Mouse (Mus musculus): Measurements from ENCODE around the gene Chmp1a. TPM values are rescaled to one million over a fixed set of nuclear protein-coding genes. Genes with fewer than 3 reads are reported as not detected.

Chmp1a gene
- polyA plus RNA-seq, 1 experiment: 64.1 TPM

DNA sequence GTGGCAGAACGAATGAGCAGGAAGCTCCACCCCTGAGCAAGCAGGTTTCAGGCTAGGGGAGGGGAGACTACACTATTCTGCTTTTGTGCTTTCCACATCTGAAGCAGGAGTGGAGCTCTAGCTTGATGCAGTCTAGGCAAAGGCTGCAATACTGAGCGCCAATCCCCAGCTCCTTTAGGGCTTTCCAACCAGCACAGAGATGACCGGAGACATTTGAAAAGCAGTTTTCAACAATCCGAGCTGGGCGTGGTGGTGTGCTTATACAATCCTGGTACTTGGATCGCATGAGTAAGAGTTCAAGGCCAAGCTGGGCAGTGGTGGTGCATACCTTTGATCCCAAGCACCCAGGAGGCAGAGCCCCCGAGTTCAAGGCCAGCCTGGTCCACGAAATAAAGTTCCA lies 20.7 kb downstream of the Chmp1a start:
- Histone ChIP-seq H3K9me3 (replicated peaks; ENCODE audit: control insufficient read depth, insufficient read depth, low read length, poor library complexity, severe bottlenecking) (no peaks in the 10 kb centered on the region), H3K27me3 (ENCODE audit: control insufficient read depth, insufficient read depth, low read length, poor library complexity, severe bottlenecking) (no peaks in the 10 kb centered on the region), H3K36me3 (ENCODE audit: control insufficient read depth, insufficient read depth, low read length, poor library complexity, severe bottlenecking) (no peaks in the 10 kb centered on the region), H3K4me3 (ENCODE audit: low read depth, low read length) (peak overlapping the region; percentile 32), H3K4me1 (ENCODE audit: control insufficient read depth, insufficient read depth, low read length) (peaks cover 5% of the 10 kb centered on the region), H3K9ac (ENCODE audit: low read depth, poor library complexity, severe bottlenecking) (no peak overlapping the region), H3K27ac (ENCODE audit: insufficient read depth, low read length) (peak overlapping the region; percentile 83)
- TF ChIP-seq EP300 (IDR thresholded peaks at IDR 0.05; ENCODE audit: insufficient read depth, low read depth, low read length) (no peak), POLR2A (IDR thresholded peaks at IDR 0.05; ENCODE audit: insufficient read depth, low read length) (no peak), CTCF (IDR thresholded peaks at IDR 0.05; ENCODE audit: low read depth, low read length) (no peak)

DNA sequence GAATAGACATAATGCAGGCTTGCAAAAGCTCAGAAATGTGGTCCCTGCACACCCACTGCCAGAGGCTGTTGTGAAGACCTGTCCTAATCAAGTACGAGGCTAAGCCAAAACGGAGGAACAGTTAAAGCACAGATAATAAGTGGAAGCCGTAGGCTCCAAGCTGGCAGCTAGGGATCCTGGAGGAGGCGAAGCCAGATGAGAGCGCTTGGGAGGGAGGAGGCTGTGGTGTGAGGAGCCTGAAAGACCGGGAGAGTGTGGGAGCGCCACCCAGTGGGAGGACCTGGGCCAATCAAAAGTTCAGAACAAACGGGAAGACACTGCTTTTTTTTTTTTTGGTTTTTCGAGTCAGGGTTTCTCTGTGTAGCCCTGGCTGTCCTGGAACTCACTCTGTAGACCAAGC lies 21.9 kb downstream of the Chmp1a start:
- Histone ChIP-seq H3K4me1 (ENCODE audit: control insufficient read depth, insufficient read depth, low read length) (peaks cover 5% of the 10 kb centered on the region), H3K27me3 (ENCODE audit: control insufficient read depth, insufficient read depth, low read length, poor library complexity, severe bottlenecking) (no peaks in the 10 kb centered on the region), H3K27ac (ENCODE audit: insufficient read depth, low read length) (no peak overlapping the region), H3K9ac (ENCODE audit: low read depth, poor library complexity, severe bottlenecking) (peak overlapping the region; percentile 28; the same call in 1 of the 2 replicates), H3K4me3 (ENCODE audit: low read depth, low read length) (peak overlapping the region; percentile 40), H3K9me3 (replicated peaks; ENCODE audit: control insufficient read depth, insufficient read depth, low read length, poor library complexity, severe bottlenecking) (no peaks in the 10 kb centered on the region), H3K36me3 (ENCODE audit: control insufficient read depth, insufficient read depth, low read length, poor library complexity, severe bottlenecking) (no peaks in the 10 kb centered on the region)
- TF ChIP-seq CTCF (IDR thresholded peaks at IDR 0.05; ENCODE audit: low read depth, low read length) (peak; percentile 71), EP300 (IDR thresholded peaks at IDR 0.05; ENCODE audit: insufficient read depth, low read depth, low read length) (no peak)

DNA sequence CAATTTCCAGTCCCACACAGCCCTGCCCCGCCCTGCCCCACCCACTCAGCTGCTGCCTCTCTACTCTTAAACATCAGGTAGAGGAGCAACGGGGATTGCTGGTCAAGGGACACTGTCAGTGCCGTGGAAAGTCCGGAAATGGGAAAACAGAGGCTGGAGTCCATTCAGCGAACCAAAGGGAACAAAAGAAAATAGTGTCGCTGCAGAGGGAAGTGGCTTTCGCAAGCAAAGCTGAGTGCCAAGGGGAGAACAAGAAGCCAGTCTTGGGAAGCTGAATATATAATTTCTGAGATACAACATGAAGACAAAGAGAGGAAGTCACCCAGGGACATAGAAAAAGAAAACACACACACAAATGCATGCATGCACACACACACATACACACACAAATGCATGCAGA lies 23.7 kb downstream of the Chmp1a start:
- no peak overlapping the region for H3K27ac ChIP-seq (ENCODE audit: insufficient read depth, low read length)
- H3K9me3 ChIP-seq (replicated peaks; ENCODE audit: control insufficient read depth, insufficient read depth, low read length, poor library complexity, severe bottlenecking): no peaks in the 10 kb centered on the region
- peaks cover 3% of the 10 kb centered on the region for H3K4me1 ChIP-seq (ENCODE audit: control insufficient read depth, insufficient read depth, low read length)
- H3K36me3 ChIP-seq (ENCODE audit: control insufficient read depth, insufficient read depth, low read length, poor library complexity, severe bottlenecking): no peaks in the 10 kb centered on the region
- no peak overlapping the region for H3K4me3 ChIP-seq (ENCODE audit: low read depth, low read length)
- no peak for TF ChIP-seq CTCF (IDR thresholded peaks at IDR 0.05; ENCODE audit: low read depth, low read length)
- TF ChIP-seq EP300 (IDR thresholded peaks at IDR 0.05; ENCODE audit: insufficient read depth, low read depth, low read length): no peak
- no peak for TF ChIP-seq POLR2A (IDR thresholded peaks at IDR 0.05; ENCODE audit: insufficient read depth, low read length)
- no peaks in the 10 kb centered on the region for H3K27me3 ChIP-seq (ENCODE audit: control insufficient read depth, insufficient read depth, low read length, poor library complexity, severe bottlenecking)
- H3K9ac ChIP-seq (ENCODE audit: low read depth, poor library complexity, severe bottlenecking): no peak overlapping the region

DNA sequence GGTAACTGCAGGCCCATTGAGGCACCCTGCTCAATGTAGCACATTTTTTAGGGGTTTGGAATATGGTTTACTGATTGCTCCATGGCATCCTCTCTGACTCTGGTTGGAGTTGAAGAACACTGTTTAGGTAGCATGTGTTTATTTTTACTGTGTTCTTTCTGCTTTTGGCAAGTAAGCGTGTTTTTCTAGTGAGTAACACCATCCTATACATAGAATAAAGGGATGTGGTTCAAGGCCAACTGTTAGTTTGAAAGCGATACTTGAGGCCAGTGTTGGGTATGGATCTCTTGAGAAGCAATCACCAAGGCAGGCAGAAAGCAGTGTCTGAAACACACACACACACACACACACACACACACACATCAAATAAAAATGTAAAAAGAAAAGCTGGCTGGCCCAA lies 24.6 kb downstream of the Chmp1a start:
- Histone ChIP-seq H3K36me3 (ENCODE audit: control insufficient read depth, insufficient read depth, low read length, poor library complexity, severe bottlenecking) (no peaks in the 10 kb centered on the region), H3K27ac (ENCODE audit: insufficient read depth, low read length) (no peak overlapping the region), H3K9me3 (replicated peaks; ENCODE audit: control insufficient read depth, insufficient read depth, low read length, poor library complexity, severe bottlenecking) (no peaks in the 10 kb centered on the region), H3K9ac (ENCODE audit: low read depth, poor library complexity, severe bottlenecking) (no peak overlapping the region), H3K4me3 (ENCODE audit: low read depth, low read length) (no peak overlapping the region), H3K27me3 (ENCODE audit: control insufficient read depth, insufficient read depth, low read length, poor library complexity, severe bottlenecking) (no peaks in the 10 kb centered on the region), H3K4me1 (ENCODE audit: control insufficient read depth, insufficient read depth, low read length) (peaks cover 3% of the 10 kb centered on the region)
- TF ChIP-seq CTCF (IDR thresholded peaks at IDR 0.05; ENCODE audit: low read depth, low read length): no peak
- TF ChIP-seq POLR2A (IDR thresholded peaks at IDR 0.05; ENCODE audit: insufficient read depth, low read length): no peak
- no peak for TF ChIP-seq EP300 (IDR thresholded peaks at IDR 0.05; ENCODE audit: insufficient read depth, low read depth, low read length)

DNA sequence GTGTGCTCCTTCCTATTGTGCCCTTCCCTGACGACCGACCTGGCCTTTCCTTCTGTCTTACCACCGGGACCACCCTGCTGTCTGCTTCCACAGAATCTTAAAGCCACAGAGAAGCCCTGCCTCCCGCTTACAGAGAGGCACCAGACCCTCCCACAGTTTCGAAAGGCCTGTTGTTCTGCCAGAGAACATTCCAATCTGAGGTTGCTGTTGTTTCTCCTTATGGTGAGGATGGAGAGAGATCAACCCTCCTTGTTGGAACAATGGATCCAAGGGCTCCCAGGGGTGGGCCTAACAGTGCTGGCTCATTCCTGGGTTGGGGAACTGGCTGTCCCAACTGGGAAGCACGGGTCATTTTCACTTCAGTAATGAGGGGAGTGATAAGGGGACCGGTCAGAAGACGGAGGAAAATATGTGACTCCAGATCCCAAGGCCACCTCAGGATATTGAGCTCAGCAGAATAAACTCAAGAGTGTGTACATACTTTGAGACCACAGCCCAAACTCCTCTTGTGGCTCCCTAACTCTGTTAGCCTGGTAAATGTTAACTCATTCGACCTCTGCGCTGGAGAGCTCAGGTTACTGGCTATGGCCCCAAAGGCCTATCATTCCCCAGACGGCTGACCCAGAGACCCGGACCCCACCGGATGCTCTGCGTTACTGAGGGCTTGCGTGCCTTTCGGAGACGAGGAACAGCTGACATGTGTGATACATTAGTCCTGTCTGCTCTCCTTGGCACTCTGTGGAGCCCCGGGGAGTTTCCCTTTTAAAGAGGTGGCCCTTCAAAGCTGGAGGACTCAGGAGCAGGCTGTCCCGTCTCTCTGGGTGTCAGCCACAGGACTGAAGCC lies 26.8 kb downstream of the Chmp1a start, which contains the start of gene Dpep1:
TSS of gene Dpep1 (plus strand) at position 677 of the 844 bp plus-strand sequence.
- Histone ChIP-seq H3K27me3 (ENCODE audit: control insufficient read depth, insufficient read depth, low read length, poor library complexity, severe bottlenecking) (no peaks in the 10 kb centered on the region), H3K27ac (ENCODE audit: insufficient read depth, low read length) (no peak within 1 kb of the TSS), H3K9me3 (replicated peaks; ENCODE audit: control insufficient read depth, insufficient read depth, low read length, poor library complexity, severe bottlenecking) (no peaks in the 10 kb centered on the region), H3K4me3 (ENCODE audit: low read depth, low read length) (no peak within 1 kb of the TSS), H3K36me3 (ENCODE audit: control insufficient read depth, insufficient read depth, low read length, poor library complexity, severe bottlenecking) (no peaks in the 10 kb centered on the region), H3K9ac (ENCODE audit: low read depth, poor library complexity, severe bottlenecking) (no peak within 1 kb of the TSS), H3K4me1 (ENCODE audit: control insufficient read depth, insufficient read depth, low read length) (peaks cover 3% of the 10 kb centered on the region)
- TF ChIP-seq EP300 (IDR thresholded peaks at IDR 0.05; ENCODE audit: insufficient read depth, low read depth, low read length) (no peak), POLR2A (IDR thresholded peaks at IDR 0.05; ENCODE audit: insufficient read depth, low read length) (no peak), CTCF (IDR thresholded peaks at IDR 0.05; ENCODE audit: low read depth, low read length) (no peak)

DNA sequence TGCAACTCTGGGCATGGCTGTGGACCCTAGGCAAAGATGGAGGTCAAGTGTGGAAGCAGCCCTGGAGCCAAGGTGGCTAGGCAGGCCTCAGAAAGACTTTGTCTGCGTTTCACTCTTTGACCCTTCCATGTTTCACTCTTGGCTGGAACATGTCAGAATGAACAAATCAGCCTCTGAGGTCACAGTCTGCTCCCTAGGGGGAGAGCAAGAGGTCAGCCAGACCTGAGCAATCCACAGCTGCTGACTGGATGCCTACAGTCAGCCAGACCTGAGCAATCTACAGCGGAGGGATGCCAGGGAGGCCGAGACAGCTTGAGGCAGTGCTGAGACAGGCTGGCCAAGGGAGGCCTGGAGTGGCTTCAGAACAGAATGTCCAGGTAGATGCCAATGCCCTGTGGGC lies 31.2 kb downstream of the Chmp1a start:
- H3K9ac ChIP-seq (ENCODE audit: low read depth, poor library complexity, severe bottlenecking): no peak overlapping the region
- no peaks in the 10 kb centered on the region for H3K36me3 ChIP-seq (ENCODE audit: control insufficient read depth, insufficient read depth, low read length, poor library complexity, severe bottlenecking)
- peaks cover 29% of the 10 kb centered on the region for H3K9me3 ChIP-seq (replicated peaks; ENCODE audit: control insufficient read depth, insufficient read depth, low read length, poor library complexity, severe bottlenecking)
- TF ChIP-seq EP300 (IDR thresholded peaks at IDR 0.05; ENCODE audit: insufficient read depth, low read depth, low read length) (no peak), CTCF (IDR thresholded peaks at IDR 0.05; ENCODE audit: low read depth, low read length) (no peak)
- H3K4me3 ChIP-seq (ENCODE audit: low read depth, low read length): no peak overlapping the region
- H3K27me3 ChIP-seq (ENCODE audit: control insufficient read depth, insufficient read depth, low read length, poor library complexity, severe bottlenecking): no peaks in the 10 kb centered on the region
- H3K27ac ChIP-seq (ENCODE audit: insufficient read depth, low read length): no peak overlapping the region
- H3K4me1 ChIP-seq (ENCODE audit: control insufficient read depth, insufficient read depth, low read length): no peaks in the 10 kb centered on the region

All from ES-Bruce4 (cell line).